Mouse (Mus musculus) forebrain, postnatal 0 days (tissue): Measurements from ENCODE around the gene Rgs16. TPM values are rescaled to one million over a fixed set of nuclear protein-coding genes. Genes with fewer than 3 reads are reported as not detected.
A peak's percentile ranks its signal among the peaks of the same experiment; 100 is the strongest.

Source experiments
- ATAC-seq: fragments of 200-750 bp; cut with Nextera tagmentation; 2 replicates; pipeline ENCODE4 v1.8.0; 2017; ENCODE audit warnings: mild to moderate bottlenecking, moderate library complexity
- DNase-seq: peaks from one replicate; pipeline ENCODE4 v3.0.0-alpha.2; 2015
- H3K27ac ChIP-seq: fragments of 300-500 bp; sonication (generic); 2 replicates; pipeline ENCODE4 v1.5.1; 2014; ENCODE audit warnings: low read depth, mild to moderate bottlenecking, antibody characterized with exemption, low read length, moderate library complexity, mixed read lengths
- H3K27me3 ChIP-seq: fragments of 300-500 bp; sonication (generic); 2 replicates; pipeline ENCODE4 v1.6.1; 2014; ENCODE audit warnings: mild to moderate bottlenecking, low read length, mixed read lengths; ENCODE audit not compliant: insufficient read depth
- H3K36me3 ChIP-seq: fragments of 300-500 bp; sonication (generic); 2 replicates; pipeline ENCODE4 v1.6.1; 2014; ENCODE audit warnings: mild to moderate bottlenecking, moderate library complexity; ENCODE audit not compliant: insufficient read depth
- H3K4me1 ChIP-seq: fragments of 300-500 bp; sonication (generic); 2 replicates; pipeline ENCODE4 v1.6.1; 2014; ENCODE audit warnings: antibody characterized with exemption; ENCODE audit not compliant: insufficient read depth
- H3K4me2 ChIP-seq: fragments of 300-500 bp; sonication (generic); 2 replicates; pipeline ENCODE4 v1.6.1; 2014; ENCODE audit warnings: low read depth, mild to moderate bottlenecking, moderate library complexity
- H3K4me3 ChIP-seq: fragments of 300-500 bp; sonication (generic); 2 replicates; pipeline ENCODE4 v1.5.1; 2014; ENCODE audit warnings: low read depth, low read length, mixed read lengths
- H3K9ac ChIP-seq: fragments of 300-500 bp; sonication (generic); 2 replicates; pipeline ENCODE4 v1.6.1; 2014; ENCODE audit warnings: mild to moderate bottlenecking
- H3K9me3 ChIP-seq: fragments of 300-500 bp; sonication (generic); 2 replicates; pipeline ENCODE4 v1.6.1; 2016; ENCODE audit warnings: low read length
- CTCF ChIP-seq: sonication (generic); IDR thresholded peaks from 2 replicates; pipeline ENCODE4 v1.5.1; 2016; ENCODE audit warnings: antibody characterized with exemption, control low read depth, low read depth
- WGBS: fragments of 180-500 bp; shearing (Covaris S2); extraction: QIAGEN DNeasy Blood & Tissue Kit; methylation state at CpG from one replicate; pipeline ENCODE4 v1.1.7; 2014; 5-methylcytosine and 5-hydroxymethylcytosine counted together
- polyA plus RNA-seq: library from polyadenylated mRNA; unstranded; fragments of >200 nt; fragmentation: Nextera tagmentation; extraction: Ambion mirVana; gene quantifications from 2 replicates; pipeline ENCODE4 v1.2.1, GENCODE M21; 2015
- total RNA-seq: library from RNA; depleted of rRNA; stranded (reverse); fragments of >200 nt; gene quantifications from 2 replicates; pipeline ENCODE4 v1.2.3, GENCODE M21; 2014; rRNA removed

Gene Rgs16
- total RNA-seq (7.9 and 9.6 TPM in 2 replicates), polyA plus RNA-seq (15.5 and 16.7 TPM in 2 replicates)

GRCm38 (mm10) chr1:153740145-153740544 is at the start of gene Rgs16:
Gene Rgs16, plus strand, starts transcription at chr1:153740349.
- Histone ChIP-seq H3K36me3 (no peaks in the 10 kb centered on the region), H3K27ac (0 out of 2 replicates have a peak within 1 kb of the TSS, but pooled peaks have one; percentile 5), H3K27me3 (no peaks in the 10 kb centered on the region), H3K4me3 (peak within 1 kb of the TSS; percentile 52), H3K4me2 (peak within 1 kb of the TSS; percentile 89), H3K9me3 (no peaks in the 10 kb centered on the region), H3K4me1 (peaks cover 16% of the 10 kb centered on the region), H3K9ac (peak within 1 kb of the TSS; percentile 56)
- peak; percentile 73 for ATAC-seq
- TF ChIP-seq CTCF = no peak
- DNase-seq = peak; percentile 81
- 0% methylated on average over 28 of the region's 28 CpGs for WGBS

GRCm38 (mm10) chr1:153692526-153692925 is 47.6 kb upstream of the Rgs16 start:
- no peak for DNase-seq
- no peak overlapping the region for H3K4me3 ChIP-seq
- ATAC-seq = no peak
- no peak overlapping the region for H3K27ac ChIP-seq
- 87% methylated on average over 6 of the region's 6 CpGs for WGBS
- no peaks in the 10 kb centered on the region for H3K27me3 ChIP-seq
- TF ChIP-seq CTCF = no peak
- no peaks in the 10 kb centered on the region for H3K36me3 ChIP-seq
- no peaks in the 10 kb centered on the region for H3K4me1 ChIP-seq
- H3K4me2 ChIP-seq = no peak overlapping the region
- H3K9me3 ChIP-seq = no peaks in the 10 kb centered on the region
- H3K9ac ChIP-seq = no peak overlapping the region

DNA sequence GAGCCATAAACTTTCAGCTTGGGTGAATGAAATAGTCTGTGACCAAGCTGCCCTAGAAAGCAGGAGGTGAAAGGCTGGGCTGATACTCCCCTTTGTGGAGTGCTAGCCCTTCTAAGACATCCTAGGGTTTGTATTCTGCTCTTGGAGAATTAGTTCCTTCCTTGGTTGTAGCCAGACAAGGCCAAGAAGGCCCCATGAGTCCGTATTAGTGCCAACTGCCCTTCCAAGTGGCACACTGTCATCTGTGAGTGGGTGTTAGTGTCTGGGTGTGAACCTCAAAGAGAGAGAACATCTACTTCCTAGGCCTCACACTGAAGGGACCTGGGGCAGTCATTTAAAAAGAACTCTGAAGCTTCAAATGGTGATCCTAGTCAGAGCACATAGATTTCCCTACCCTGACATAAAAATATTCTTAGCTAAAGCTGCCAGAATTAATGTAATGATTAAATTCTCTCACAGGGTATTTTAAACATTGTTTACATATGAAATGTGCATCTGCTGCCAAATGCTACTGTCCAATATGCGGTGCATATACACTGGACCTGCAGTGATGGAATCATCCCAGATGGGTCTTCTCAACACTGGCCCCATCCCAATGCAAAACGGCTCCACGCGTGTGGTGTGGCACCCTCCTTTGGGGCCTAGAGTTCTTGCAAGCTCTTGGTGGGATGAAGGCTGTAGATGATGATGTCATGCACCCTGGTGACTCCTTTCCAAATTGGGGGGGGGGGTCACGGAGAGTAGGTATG is 45.6 kb upstream of the Rgs16 start:
- WGBS = 81% methylated on average over 6 of the region's 6 CpGs
- DNase-seq = no peak
- ATAC-seq = no peak

DNA sequence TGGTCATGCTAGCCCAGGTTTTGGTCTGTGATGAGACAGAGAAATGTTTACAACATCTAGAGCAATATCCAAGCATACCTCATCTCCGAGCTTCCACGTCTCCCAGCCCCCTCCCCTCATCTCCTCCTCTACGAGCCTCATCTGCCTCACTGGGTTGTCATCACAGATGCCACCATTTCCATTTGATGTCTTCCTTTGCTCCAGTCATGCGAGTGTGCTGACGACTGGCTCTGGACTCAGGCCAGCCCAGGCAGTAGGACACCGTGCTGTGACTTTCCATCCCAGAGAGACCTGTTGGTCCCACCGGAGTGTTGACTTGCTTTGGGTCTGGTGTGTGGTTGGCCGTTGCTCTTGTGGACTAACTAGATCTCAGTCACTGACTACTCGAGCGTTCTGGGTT is 44.8 kb upstream of the Rgs16 start:
- H3K9ac ChIP-seq = no peak overlapping the region
- ATAC-seq = no peak
- H3K4me1 ChIP-seq = no peaks in the 10 kb centered on the region
- 87% methylated on average over 10 of the region's 10 CpGs for WGBS
- no peak overlapping the region for H3K4me3 ChIP-seq
- no peaks in the 10 kb centered on the region for H3K27me3 ChIP-seq
- H3K27ac ChIP-seq = no peak overlapping the region
- no peaks in the 10 kb centered on the region for H3K9me3 ChIP-seq
- no peak overlapping the region for H3K4me2 ChIP-seq
- H3K36me3 ChIP-seq = no peaks in the 10 kb centered on the region
- TF ChIP-seq CTCF = no peak
- DNase-seq = no peak

More for the DNA sequence above, 45.6 kb upstream of the Rgs16 start:
- H3K27ac ChIP-seq = no peak overlapping the region
- TF ChIP-seq CTCF = no peak
- H3K4me3 ChIP-seq = no peak overlapping the region
- no peak overlapping the region for H3K4me2 ChIP-seq
- H3K9me3 ChIP-seq = no peaks in the 10 kb centered on the region
- H3K27me3 ChIP-seq = no peaks in the 10 kb centered on the region
- H3K9ac ChIP-seq = no peak overlapping the region
- H3K36me3 ChIP-seq = no peaks in the 10 kb centered on the region
- no peaks in the 10 kb centered on the region for H3K4me1 ChIP-seq

DNA sequence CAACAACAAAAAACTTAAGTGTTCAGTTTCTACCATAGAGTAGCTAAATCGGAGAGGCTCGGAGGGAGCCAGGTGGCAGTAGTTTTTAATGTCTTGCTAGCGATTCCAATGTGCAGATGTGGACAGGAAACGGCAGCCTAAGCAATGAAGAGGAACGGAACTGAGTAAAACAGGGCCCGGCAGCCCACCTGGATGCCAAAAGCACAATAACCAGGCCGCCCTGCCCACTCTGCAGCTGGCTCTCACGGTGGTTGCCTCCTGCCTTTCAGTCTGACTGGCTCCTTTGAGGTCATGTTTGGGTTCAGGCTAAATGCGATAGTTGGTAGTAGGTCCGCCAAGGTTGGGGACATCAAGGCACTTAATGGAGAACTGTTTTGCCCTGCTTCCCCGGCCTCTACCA is 44.1 kb upstream of the Rgs16 start:
- no peak overlapping the region for H3K4me2 ChIP-seq
- no peaks in the 10 kb centered on the region for H3K4me1 ChIP-seq
- H3K4me3 ChIP-seq = no peak overlapping the region
- H3K9ac ChIP-seq = no peak overlapping the region
- no peak for TF ChIP-seq CTCF
- ATAC-seq (no peak), DNase-seq (no peak)
- H3K27ac ChIP-seq = no peak overlapping the region
- 91% methylated on average over 11 of the region's 11 CpGs for WGBS
- no peaks in the 10 kb centered on the region for H3K27me3 ChIP-seq
- H3K36me3 ChIP-seq = no peaks in the 10 kb centered on the region
- H3K9me3 ChIP-seq = no peaks in the 10 kb centered on the region

- no peaks in the 10 kb centered on the region for H3K4me1 ChIP-seq
- ATAC-seq (no peak), DNase-seq (no peak)
- TF ChIP-seq CTCF = no peak
- H3K9me3 ChIP-seq = no peaks in the 10 kb centered on the region
- H3K9ac ChIP-seq = no peak overlapping the region
- 95% methylated on average over 4 of the region's 4 CpGs for WGBS
- no peaks in the 10 kb centered on the region for H3K27me3 ChIP-seq
- no peak overlapping the region for H3K4me3 ChIP-seq
- no peak overlapping the region for H3K27ac ChIP-seq
- no peaks in the 10 kb centered on the region for H3K36me3 ChIP-seq
- no peak overlapping the region for H3K4me2 ChIP-seq
Measured at GRCm38 (mm10) chr1:153696541-153696940, 43.6 kb upstream of the Rgs16 start.

DNA sequence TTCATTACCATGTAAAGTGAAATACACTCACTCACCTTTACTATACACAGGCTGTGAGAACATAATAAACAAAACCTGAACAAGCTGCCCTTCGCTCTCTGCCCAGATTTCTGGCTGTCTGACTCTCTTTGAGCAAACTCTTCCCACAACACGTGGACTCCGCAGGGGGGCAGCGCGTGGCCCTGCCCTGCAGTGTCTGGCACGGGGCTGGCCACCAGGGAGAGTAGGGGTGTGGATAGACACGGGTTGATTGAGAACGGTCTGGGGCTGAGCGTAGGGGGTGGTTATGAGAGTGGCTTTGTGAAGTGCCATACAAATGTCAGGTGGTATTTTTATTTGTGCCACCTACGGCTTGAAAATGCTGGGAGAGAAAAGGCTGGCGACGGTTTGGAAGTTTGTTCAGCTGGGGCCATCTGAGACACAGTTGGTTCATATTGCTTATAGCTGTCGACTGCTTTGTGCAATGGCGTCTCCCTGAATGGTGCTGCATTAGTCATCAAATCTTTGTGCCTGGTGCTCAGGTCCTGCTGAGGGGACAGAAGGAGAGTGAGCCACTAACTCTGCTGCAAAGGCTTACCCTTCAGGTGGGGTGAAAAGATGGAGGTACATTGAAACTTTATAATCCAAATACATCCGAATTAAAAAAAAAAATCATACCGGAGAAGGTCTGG is 42.4 kb upstream of the Rgs16 start:
- no peaks in the 10 kb centered on the region for H3K27me3 ChIP-seq
- DNase-seq (no peak), ATAC-seq (peak; percentile 45; the same call in 1 of the 2 replicates)
- no peak overlapping the region for H3K4me2 ChIP-seq
- no peak for TF ChIP-seq CTCF
- H3K4me3 ChIP-seq = no peak overlapping the region
- no peaks in the 10 kb centered on the region for H3K36me3 ChIP-seq
- H3K9me3 ChIP-seq = no peaks in the 10 kb centered on the region
- no peak overlapping the region for H3K9ac ChIP-seq
- 64% methylated on average over 16 of the region's 16 CpGs for WGBS
- H3K4me1 ChIP-seq = no peaks in the 10 kb centered on the region
- H3K27ac ChIP-seq = no peak overlapping the region
